Mouse (Mus musculus) megakaryocyte, embryonic 14.5 days (primary cell): ENCODE results near the gene Paqr6.

Experiments used
- FLI1 ChIP-seq: IDR thresholded peaks from 2 replicates; pipeline ENCODE4 v1.6.1; 2012; ENCODE audit warnings: low read length, inconsistent platforms, mixed read lengths
- GATA1 ChIP-seq: IDR thresholded peaks from 3 replicates; pipeline ENCODE4 v1.6.1; 2012; ENCODE audit warnings: mixed read lengths, low read length, inconsistent platforms, borderline replicate concordance

- no peak for TF ChIP-seq GATA1
- no peak for TF ChIP-seq FLI1
These were observed 39.3 kb downstream of the Paqr6 start for GRCm38 (mm10) chr3:88403522-88404230.
